In genomic region chr17:51178491-51179194, GRCm38 (mm10) we compare ENCODE assay signal across 8 mouse cellular contexts. TPM values are rescaled to one million over a fixed set of nuclear protein-coding genes. Genes with fewer than 3 reads are reported as not detected.
DNase-seq lines count a peak whose midpoint lies in the region; ATAC-seq and TF ChIP-seq lines count a peak whose summit lies in the region.

No protein-coding gene starts in this region.

- peaks cover 8% of the 10 kb centered on the region for H3K4me1 ChIP-seq in E14TG2a.4 (replicated peaks; ENCODE audit: low read depth, low read length)
- peaks cover 8% of the 10 kb centered on the region for H3K4me1 ChIP-seq in forebrain, embryonic 12.5 days
- H3K4me1 ChIP-seq in heart, postnatal 0 days (ENCODE audit: control insufficient read depth, insufficient read depth), result 0 out of 2 replicates have a peak, but pooled peaks cover 6% of the 10 kb centered on the region
- H3K4me1 ChIP-seq in liver, embryonic 15.5 days (replicated peaks), result peaks cover 16% of the 10 kb centered on the region
- H3K4me1 ChIP-seq in neural tube, embryonic 11.5 days (ENCODE audit: control insufficient read depth, insufficient read depth, low read length), result no peaks in the 10 kb centered on the region; the same call in 1 of the 2 replicates
- peaks cover 6% of the 10 kb centered on the region; the same call in 1 of the 2 replicates for H3K4me1 ChIP-seq in stomach, embryonic 16.5 days (ENCODE audit: control insufficient read depth, insufficient read depth, low read length)

- H3K4me2 ChIP-seq in forebrain, embryonic 12.5 days, result peak overlapping the region; percentile 65
- H3K4me2 ChIP-seq in heart, postnatal 0 days (ENCODE audit: low read depth, low read length), result peak overlapping the region; percentile 80
- H3K4me2 ChIP-seq in liver, embryonic 15.5 days, result peak overlapping the region; percentile 90
- H3K4me2 ChIP-seq in neural tube, embryonic 11.5 days (ENCODE audit: low read depth), result peak overlapping the region; percentile 70
- H3K4me2 ChIP-seq in stomach, embryonic 16.5 days (ENCODE audit: low read depth, low read length), result peak overlapping the region; percentile 77

- WGBS in forebrain, embryonic 12.5 days, result under 1% methylated on average over 48 of the region's 59 CpGs
- under 1% methylated on average over 50 of the region's 59 CpGs for WGBS in heart, postnatal 0 days
- WGBS in liver, embryonic 15.5 days (ENCODE audit: insufficient replicate concordance), result under 1% methylated on average over 56 of the region's 59 CpGs
- WGBS in neural tube, embryonic 11.5 days, result 0% methylated on average over 35 of the region's 59 CpGs
- WGBS in stomach, embryonic 16.5 days, result under 1% methylated on average over 46 of the region's 59 CpGs

- H3K27me3 ChIP-seq in E14TG2a.4 (ENCODE audit: insufficient read depth, low read length), result peaks cover 10% of the 10 kb centered on the region; the same call in 1 of the 2 replicates
- no peaks in the 10 kb centered on the region for H3K27me3 ChIP-seq in forebrain, embryonic 12.5 days
- H3K27me3 ChIP-seq in heart, postnatal 0 days (ENCODE audit: control insufficient read depth, insufficient read depth, low read length), result no peaks in the 10 kb centered on the region
- H3K27me3 ChIP-seq in liver, embryonic 15.5 days, result no peaks in the 10 kb centered on the region
- no peaks in the 10 kb centered on the region for H3K27me3 ChIP-seq in neural tube, embryonic 11.5 days (ENCODE audit: control insufficient read depth, insufficient read depth, low read length)
- H3K27me3 ChIP-seq in stomach, embryonic 16.5 days (ENCODE audit: control insufficient read depth, insufficient read depth, low read length), result no peaks in the 10 kb centered on the region

- no peak for TF ChIP-seq EP300 in heart, postnatal 0 days (IDR thresholded peaks at IDR 0.05; ENCODE audit: low read depth)

- ATAC-seq in forebrain, embryonic 12.5 days (ENCODE audit: low FRiP score), result peak; percentile 84
- ATAC-seq in heart, postnatal 0 days (ENCODE audit: insufficient read depth, low read depth), result peak; percentile 66
- peak; percentile 80 for ATAC-seq in liver, embryonic 15.5 days (ENCODE audit: insufficient read depth)
- peak; percentile 73 for ATAC-seq in neural tube, embryonic 11.5 days (ENCODE audit: insufficient read depth, low FRiP score, low TSS enrichment)
- peak; percentile 83 for ATAC-seq in stomach, embryonic 16.5 days (ENCODE audit: insufficient read depth, low FRiP score)

- H3K27ac ChIP-seq in forebrain, embryonic 12.5 days, result peak overlapping the region; percentile 98
- peak overlapping the region; percentile 99 for H3K27ac ChIP-seq in heart, postnatal 0 days (ENCODE audit: low read depth)
- H3K27ac ChIP-seq in liver, embryonic 15.5 days (replicated peaks), result peak overlapping the region; percentile 94
- H3K27ac ChIP-seq in neural tube, embryonic 11.5 days (ENCODE audit: low read depth, low read length), result peak overlapping the region; percentile 99
- peak overlapping the region; percentile 99 for H3K27ac ChIP-seq in stomach, embryonic 16.5 days (ENCODE audit: low read length)

- peak; percentile 48 for DNase-seq in c-Kit-positive CD71-positive TER-119-negative erythroid progenitor cells, embryonic 14.5 days (ENCODE audit: low read depth)
- DNase-seq in heart, postnatal 0 days (ENCODE audit: low spot score), result peak; percentile 61
- DNase-seq in kidney, postnatal 36 days, result peak; percentile 75 to 81
- peak; percentile 78 for DNase-seq in neural tube, embryonic 11.5 days (ENCODE audit: low spot score)

- H3K9me3 ChIP-seq in E14TG2a.4 (ENCODE audit: low read length), result no peaks in the 10 kb centered on the region
- H3K9me3 ChIP-seq in forebrain, embryonic 12.5 days, result no peaks in the 10 kb centered on the region
- no peaks in the 10 kb centered on the region for H3K9me3 ChIP-seq in heart, postnatal 0 days (replicated peaks; ENCODE audit: control insufficient read depth, low read length)
- no peaks in the 10 kb centered on the region for H3K9me3 ChIP-seq in liver, embryonic 15.5 days (replicated peaks)
- no peaks in the 10 kb centered on the region for H3K9me3 ChIP-seq in neural tube, embryonic 11.5 days (ENCODE audit: control insufficient read depth, low read length)
- H3K9me3 ChIP-seq in stomach, embryonic 16.5 days (replicated peaks; ENCODE audit: control insufficient read depth, low read length), result no peaks in the 10 kb centered on the region

- peak overlapping the region; percentile 96 for H3K9ac ChIP-seq in forebrain, embryonic 12.5 days
- peak overlapping the region; percentile 97 for H3K9ac ChIP-seq in heart, postnatal 0 days (replicated peaks; ENCODE audit: low read depth, low read length)
- H3K9ac ChIP-seq in liver, embryonic 15.5 days, result peak overlapping the region; percentile 87
- H3K9ac ChIP-seq in neural tube, embryonic 11.5 days (ENCODE audit: low read length), result peak overlapping the region; percentile 84
- H3K9ac ChIP-seq in stomach, embryonic 16.5 days (ENCODE audit: low read length), result peak overlapping the region; percentile 97

- TF ChIP-seq CTCF in E14TG2a.4 (conservative IDR thresholded peaks at IDR 0.05; ENCODE audit: low read length), result no peak
- no peak for TF ChIP-seq CTCF in heart, postnatal 0 days (IDR thresholded peaks at IDR 0.05; ENCODE audit: low read depth)

- H3K36me3 ChIP-seq in E14TG2a.4 (ENCODE audit: insufficient read depth, low read length), result no peaks in the 10 kb centered on the region
- H3K36me3 ChIP-seq in forebrain, embryonic 12.5 days (replicated peaks), result no peaks in the 10 kb centered on the region
- no peaks in the 10 kb centered on the region for H3K36me3 ChIP-seq in heart, postnatal 0 days (replicated peaks; ENCODE audit: control insufficient read depth, insufficient read depth, low read length)
- no peaks in the 10 kb centered on the region for H3K36me3 ChIP-seq in liver, embryonic 15.5 days (replicated peaks)
- no peaks in the 10 kb centered on the region for H3K36me3 ChIP-seq in neural tube, embryonic 11.5 days (ENCODE audit: control insufficient read depth, insufficient read depth, low read length)
- no peaks in the 10 kb centered on the region for H3K36me3 ChIP-seq in stomach, embryonic 16.5 days (ENCODE audit: control insufficient read depth, insufficient read depth, low read length)

- peak overlapping the region; percentile 83 for H3K4me3 ChIP-seq in E14TG2a.4 (replicated peaks; ENCODE audit: low read length)
- peak overlapping the region; percentile 78 for H3K4me3 ChIP-seq in forebrain, embryonic 12.5 days (replicated peaks)
- H3K4me3 ChIP-seq in heart, postnatal 0 days (ENCODE audit: low read depth, low read length), result peak overlapping the region; percentile 91
- peak overlapping the region; percentile 85 for H3K4me3 ChIP-seq in liver, embryonic 15.5 days (replicated peaks)
- H3K4me3 ChIP-seq in neural tube, embryonic 11.5 days (ENCODE audit: low read depth, low read length), result peak overlapping the region; percentile 61
- H3K4me3 ChIP-seq in stomach, embryonic 16.5 days (replicated peaks; ENCODE audit: low read length), result peak overlapping the region; percentile 81

RNA-seq across cellular contexts. Expression of gene Tbc1d5, which starts 0.5 kb away (rescaled TPM):
- 10.3 and 10.6 TPM in 2 replicates for polyA plus RNA-seq in forebrain, embryonic 12.5 days (2016; fragmentation: Nextera tagmentation; extraction: Ambion mirVana)
- 16.4 and 40.9 TPM in 2 replicates for total RNA-seq in heart, postnatal 0 days (2014; rRNA removed; ENCODE audit: low replicate concordance)
- polyA plus RNA-seq in heart, postnatal 0 days (2015; fragmentation: Nextera tagmentation; extraction: Ambion mirVana), result 4.9 and 5.4 TPM in 2 replicates
- polyA plus RNA-seq in liver, embryonic 15.5 days (2015; fragmentation: Nextera tagmentation; extraction: Ambion mirVana), result 3.3 and 4.0 TPM in 2 replicates
- polyA plus RNA-seq in neural tube, embryonic 11.5 days (2014; fragmentation: Nextera tagmentation; extraction: Ambion mirVana), result 11.6 and 12.4 TPM in 2 replicates
- 12.4 and 13.3 TPM in 2 replicates for polyA plus RNA-seq in stomach, embryonic 16.5 days (2015; fragmentation: Nextera tagmentation; extraction: Ambion mirVana)

Comparison
In these comparisons a context has a peak if more than half of its experiments do, and no peak if none do; other contexts are left out.
1. Peak in every context shown above with its lines: DNase-seq, ATAC-seq, H3K4me3 ChIP-seq and H3K27ac ChIP-seq.